Mouse (Mus musculus) E14TG2a.4 (cell line): ENCODE data around the gene Rassf8.

Experiments used
- CTCF ChIP-seq: conservative IDR thresholded peaks from 2 replicates; pipeline ENCODE4 v1.5.1; 2014; ENCODE audit warnings: low read length
- POU5F1 ChIP-seq: IDR thresholded peaks from 2 replicates; pipeline ENCODE4 v1.6.1; 2014; ENCODE audit warnings: low read length, borderline replicate concordance

DNA sequence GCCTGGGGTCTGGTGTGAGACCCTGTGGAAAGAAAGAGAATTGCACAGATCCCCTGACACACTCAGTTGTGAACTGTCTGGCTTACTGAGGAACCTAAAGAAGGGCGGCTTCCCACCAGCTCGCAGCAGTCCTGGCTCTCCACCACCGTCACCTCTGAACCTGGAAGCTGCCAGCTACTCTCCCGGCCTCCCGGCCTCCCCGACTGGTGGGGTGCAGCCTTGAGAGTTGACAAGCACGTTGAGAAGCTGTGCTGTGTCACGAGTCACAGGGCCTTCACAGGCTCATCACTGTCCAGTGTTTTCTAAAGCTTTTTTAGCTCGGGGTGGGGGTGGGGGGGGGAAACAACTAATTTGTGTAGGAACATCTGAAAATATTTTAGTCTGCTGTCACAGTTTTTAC lies 72.6 kb downstream of the Rassf8 start:
- TF ChIP-seq CTCF (no peak), POU5F1 (no peak)
